Mouse (Mus musculus) A20 (cell line): Measurements from ENCODE around the gene Bcor.

Source experiments
- DNase-seq: peaks from one replicate; pipeline ENCODE4 v3.0.0-alpha.2; 2011; ENCODE audit warnings: low read depth, low spot score

Gene Bcor

DNA sequence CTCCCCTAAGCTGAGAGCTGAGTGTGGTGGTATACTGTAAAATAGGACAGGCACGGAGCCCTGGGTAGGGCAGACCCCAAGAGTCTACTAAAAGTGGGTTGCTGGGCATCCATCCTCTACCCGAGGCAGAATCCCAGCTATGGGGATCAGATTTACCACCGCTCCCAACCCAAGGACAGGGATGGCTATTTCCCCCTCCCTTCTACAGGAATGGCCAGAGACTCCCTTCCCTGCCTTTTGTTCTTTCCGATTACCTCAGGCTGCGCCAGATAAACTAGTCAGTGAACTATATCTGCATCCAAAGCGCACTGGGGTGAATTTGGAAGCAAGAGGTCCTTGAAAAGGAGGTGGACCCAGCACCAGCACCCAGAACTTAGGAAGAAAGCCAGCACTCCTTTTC is 93.1 kb downstream of the Bcor start:
- DNase-seq = no peak

DNA sequence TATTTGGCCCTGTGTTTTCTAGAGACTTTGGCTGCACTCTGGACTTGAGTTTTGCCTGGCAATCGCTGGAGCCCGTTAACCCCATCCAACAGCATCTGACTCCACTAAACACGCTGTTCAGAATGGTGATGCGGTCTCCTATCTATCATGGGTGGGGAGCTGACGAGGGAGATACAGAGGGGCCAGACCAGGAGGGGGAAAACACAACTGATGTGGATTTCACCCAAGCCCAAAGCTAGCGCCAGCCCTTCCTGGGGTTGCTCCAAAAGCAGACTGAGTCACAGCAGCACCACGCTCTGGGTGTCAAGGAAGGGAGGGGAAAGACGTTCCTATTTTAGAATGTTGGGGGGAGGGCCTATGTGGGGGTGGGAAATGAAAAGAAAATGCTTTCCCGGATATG is 94.4 kb downstream of the Bcor start:
- DNase-seq = no peak

DNA sequence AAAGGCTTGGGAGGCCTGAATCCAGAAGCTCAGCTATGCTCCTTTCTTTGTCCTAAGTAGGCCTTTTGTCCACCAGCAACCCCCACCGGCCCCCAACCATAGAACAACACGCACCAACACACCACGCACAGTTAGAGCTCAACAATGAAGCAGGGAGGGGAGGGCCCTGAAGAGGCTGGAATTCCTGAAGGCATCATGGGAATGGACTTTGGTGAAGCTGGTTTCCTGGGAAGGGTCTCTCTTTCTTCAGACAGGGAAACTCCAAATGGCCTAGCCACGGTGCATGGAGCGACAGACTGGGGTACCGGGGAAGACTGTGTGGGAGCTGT is 97.3 kb downstream of the Bcor start:
- no peak for DNase-seq

DNA sequence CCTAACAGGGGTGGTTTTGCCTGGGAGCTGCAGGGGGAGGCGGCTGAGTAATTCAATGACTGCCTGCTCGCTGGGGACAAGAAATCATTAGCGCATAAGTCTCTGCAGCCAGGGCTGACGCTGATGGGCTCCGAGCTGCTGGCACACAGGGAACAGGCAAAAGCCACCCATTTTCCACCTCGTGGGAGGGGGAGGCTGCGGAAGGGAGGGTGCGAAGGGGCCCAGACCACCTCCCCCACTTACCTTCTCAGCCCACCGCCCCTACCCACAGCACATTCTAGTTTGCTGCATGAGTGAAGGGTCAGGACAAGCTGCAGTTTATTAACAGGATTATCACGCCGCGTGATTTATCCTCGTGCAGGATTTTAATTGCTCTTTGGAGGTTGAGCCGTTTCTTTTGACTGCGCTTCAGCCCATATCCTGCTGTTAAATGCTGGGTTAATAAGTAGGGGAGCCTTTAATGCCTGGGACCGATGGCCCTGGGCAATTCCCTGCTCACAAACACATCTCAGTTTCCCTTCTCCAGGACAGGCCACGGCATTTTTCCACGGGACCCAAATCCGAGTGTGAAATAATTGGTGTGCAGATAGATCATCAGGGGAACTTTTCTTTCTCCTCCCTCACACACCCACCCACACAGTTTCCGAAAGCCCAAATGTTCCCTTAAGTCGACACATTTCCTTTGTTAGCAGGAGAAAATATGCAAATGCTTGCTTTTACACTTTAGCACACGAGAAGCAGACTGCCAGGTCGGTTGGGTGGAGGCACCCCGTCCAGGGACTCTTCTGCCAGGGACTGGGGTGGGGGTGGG is 97.8 kb downstream of the Bcor start:
- no peak for DNase-seq

- no peak for DNase-seq
Observed at GRCm38 (mm10) chrX:12060848-12061247, 99.3 kb downstream of the Bcor start.

- DNase-seq = no peak
Observed at GRCm38 (mm10) chrX:12057210-12057609, 102.9 kb downstream of the Bcor start.

- DNase-seq = no peak
Observed at GRCm38 (mm10) chrX:12053315-12053914, 106.7 kb downstream of the Bcor start.

- no peak for DNase-seq
Observed at GRCm38 (mm10) chrX:12052651-12053050, 107.5 kb downstream of the Bcor start.

- no peak for DNase-seq
Observed at GRCm38 (mm10) chrX:12048721-12049120, 111.4 kb downstream of the Bcor start.

DNA sequence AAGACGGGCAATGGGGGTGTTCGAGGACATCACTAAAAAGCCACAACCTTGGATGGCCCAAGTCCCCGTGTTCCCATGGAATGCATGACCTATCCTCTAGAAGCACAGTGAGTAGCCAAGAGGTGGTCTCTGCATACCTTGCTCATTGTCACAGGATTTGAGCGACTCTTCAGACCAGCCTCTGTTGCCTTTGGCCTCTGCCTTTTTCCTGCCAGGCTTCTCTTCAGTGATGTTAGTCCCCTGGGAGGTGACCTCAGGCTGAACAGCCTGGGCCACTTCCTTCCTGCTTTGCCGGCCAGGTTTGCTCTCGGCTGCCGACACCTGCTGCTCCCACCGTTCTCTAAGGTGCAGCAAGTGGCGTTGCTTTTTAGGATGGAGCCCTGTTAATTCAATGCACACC is 112.0 kb downstream of the Bcor start:
- no peak for DNase-seq

DNA sequence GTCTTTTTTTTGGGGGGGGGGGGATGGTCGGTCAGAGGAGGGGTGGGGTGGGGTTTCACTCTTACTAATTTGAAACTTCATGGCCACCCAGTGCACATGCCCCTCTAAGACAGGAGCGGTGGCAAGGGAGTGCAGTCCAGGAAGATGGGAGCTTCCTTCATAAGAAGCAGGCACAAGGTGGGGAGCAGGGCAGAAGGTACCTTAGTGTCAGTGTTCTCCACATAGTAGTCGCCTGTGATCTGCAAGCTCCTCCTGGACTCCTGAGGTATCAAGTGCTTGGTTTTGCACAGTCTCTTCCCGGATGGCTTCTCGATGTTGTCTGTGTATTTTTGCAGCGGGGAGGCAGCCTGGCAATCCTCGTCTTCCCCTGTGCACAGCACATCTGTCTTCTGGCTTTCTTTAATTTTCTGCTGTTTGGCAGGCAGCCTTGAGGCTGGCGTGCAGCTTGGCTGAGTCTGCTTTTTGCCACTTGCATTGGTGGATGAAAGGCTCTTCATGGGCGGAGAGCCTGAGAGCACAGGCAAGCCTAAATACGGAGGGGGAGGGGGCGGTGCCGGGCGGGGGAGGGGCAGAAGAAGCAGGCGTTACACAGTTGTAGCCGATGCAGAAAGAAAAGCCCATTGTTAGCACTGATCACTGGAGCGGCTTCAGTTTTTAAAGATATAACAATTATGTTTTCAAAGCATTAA is 112.8 kb downstream of the Bcor start:
- no peak for DNase-seq

GRCm38 (mm10) chrX:12046676-12047075 is 113.5 kb downstream of the Bcor start:
- no peak for DNase-seq

DNA sequence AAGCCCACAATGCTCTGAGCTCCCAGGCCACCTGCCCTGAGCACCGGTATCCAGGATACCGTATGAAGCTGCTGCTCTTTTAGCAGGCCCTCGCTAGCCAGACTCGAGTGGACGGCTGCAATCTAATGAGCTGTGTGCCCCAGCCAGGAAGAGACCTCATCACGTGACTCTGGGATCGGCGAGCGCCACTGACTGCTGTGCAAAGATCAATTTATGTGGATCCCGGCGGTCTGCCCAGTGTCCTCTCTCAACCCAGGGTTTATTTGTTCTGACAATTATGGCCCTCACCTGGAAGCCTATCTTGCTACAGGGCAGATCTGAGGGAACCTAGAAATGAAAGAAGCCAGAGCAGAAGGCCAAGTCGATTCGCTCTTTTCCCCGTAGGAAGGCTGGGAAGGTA is 116.8 kb downstream of the Bcor start:
- no peak for DNase-seq

DNA sequence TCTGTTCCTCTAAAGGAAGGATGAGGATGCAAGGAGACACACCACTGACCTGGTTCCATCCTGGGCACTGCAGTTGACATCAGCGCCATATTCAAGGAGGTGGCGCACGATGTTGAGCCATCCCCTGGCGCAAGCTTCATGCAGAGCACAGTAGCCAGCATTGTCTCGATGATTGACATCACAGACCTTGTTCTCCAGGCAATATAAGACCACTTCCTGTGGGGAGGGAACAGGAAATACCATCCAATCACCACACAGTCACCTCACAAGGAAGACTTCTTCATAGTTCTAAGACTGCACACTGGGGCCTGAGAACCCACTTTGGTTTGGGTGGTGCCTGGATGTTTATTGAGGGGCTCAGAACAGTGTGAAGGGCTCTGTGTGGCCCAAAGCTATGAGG is 118.7 kb downstream of the Bcor start:
- no peak for DNase-seq

- DNase-seq = peak; percentile 84
Observed at GRCm38 (mm10) chrX:12014726-12015464, 145.3 kb downstream of the Bcor start.

DNA sequence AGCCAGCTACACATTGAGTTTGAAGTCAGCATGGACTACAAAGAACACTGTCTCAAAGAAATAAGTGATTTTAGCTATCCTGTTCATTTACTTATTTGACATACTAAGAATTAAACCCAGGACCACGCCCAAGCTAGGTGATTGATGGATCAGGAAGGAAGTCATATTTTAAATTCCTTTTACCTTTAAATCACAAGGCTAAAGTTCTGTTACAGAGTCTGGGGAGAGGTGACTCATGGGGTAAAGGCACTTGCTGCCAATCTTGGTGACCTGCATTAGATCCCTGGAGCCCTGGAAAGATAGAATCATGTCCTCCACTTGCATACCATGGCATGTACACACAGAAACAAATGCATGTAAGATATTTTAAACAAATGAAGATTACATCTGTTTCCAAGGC is 149.5 kb downstream of the Bcor start:
- no peak for DNase-seq

DNA sequence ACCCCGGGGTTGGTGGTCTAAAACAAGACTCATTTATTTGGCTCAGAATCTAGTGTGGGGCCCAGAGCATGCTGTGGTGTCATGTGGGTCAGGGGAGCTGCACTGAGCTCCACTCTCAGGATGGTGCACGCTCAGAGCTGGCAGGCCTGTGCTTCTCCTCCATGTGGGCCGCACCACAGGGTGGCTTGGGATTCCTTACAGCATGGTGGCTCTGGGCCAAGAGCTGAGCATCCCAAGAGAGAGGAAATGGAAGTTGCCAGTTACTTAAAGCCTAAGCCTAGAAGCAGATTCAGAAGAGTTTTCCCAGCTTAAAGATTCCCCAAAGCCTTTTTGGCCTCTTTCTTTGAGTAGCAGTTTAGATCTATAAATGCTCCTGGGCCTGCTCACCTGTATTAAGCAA is 151.1 kb downstream of the Bcor start:
- no peak for DNase-seq

DNA sequence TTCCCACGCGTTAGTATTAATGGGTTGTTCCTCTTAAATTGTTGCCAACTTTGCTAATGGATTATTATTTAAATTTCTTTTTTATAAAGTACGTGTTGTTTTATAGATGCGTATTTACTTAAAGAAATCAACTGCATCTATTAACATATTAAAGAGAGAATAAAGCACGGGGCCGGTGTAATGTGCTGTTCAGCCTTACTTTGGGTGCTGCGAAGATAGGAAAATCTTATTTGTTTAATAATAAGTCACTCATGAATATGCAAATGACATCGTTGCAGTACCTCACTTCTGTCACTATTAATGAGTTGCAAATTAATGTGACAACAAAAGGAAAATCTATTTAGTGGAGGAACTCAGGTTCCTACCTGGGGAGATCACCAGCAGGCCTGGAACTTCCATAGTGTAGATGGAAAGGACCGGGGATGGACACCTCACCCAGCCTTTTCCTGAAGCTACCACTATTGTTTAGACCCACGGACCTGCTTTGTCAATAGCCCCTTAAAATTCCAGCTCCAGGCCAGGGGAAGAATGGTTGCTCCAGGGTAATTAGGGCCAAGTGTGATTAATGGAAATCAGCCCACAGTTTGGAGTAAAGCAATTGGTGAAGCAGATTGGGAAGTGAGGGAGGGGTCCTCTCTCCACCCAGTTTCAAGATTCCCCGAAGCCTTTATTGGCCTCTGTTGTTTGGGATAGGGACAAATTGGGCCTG is 152.2 kb downstream of the Bcor start:
- DNase-seq = no peak

- DNase-seq = peak; percentile 78
Observed at GRCm38 (mm10) chrX:12006882-12007753, 153.0 kb downstream of the Bcor start.

- DNase-seq = peak; percentile 74
Observed at GRCm38 (mm10) chrX:12006031-12006881, 153.9 kb downstream of the Bcor start.
